Mouse (Mus musculus): ENCODE data around the gene Tgm2. TPM values are rescaled to one million over a fixed set of nuclear protein-coding genes. Genes with fewer than 3 reads are reported as not detected.

Gene Tgm2
- total RNA-seq, 2 experiments from 2014 or later, result 0.21 TPM; not detected in 1

GRCm38 (mm10) chr2:158168741-158169211 is 22.5 kb upstream of the Tgm2 start:
- no peak for ATAC-seq (replicated peaks; ENCODE audit: poor library complexity, severe bottlenecking)

- ATAC-seq (replicated peaks; ENCODE audit: poor library complexity, severe bottlenecking), result peak; percentile 54
Observed at GRCm38 (mm10) chr2:158167496-158168205, 21.4 kb upstream of the Tgm2 start.

GRCm38 (mm10) chr2:158166628-158167027 is 20.4 kb upstream of the Tgm2 start:
- peak; percentile 90 for ATAC-seq (replicated peaks; ENCODE audit: poor library complexity, severe bottlenecking)

GRCm38 (mm10) chr2:158165776-158166175 is 19.5 kb upstream of the Tgm2 start:
- no peak for ATAC-seq (replicated peaks; ENCODE audit: poor library complexity, severe bottlenecking)

GRCm38 (mm10) chr2:158163034-158163433 is 16.8 kb upstream of the Tgm2 start:
- peak; percentile 15 for ATAC-seq (replicated peaks; ENCODE audit: poor library complexity, severe bottlenecking)

- peak; percentile 41 for ATAC-seq (replicated peaks; ENCODE audit: poor library complexity, severe bottlenecking)
Observed at GRCm38 (mm10) chr2:158161761-158162160, 15.5 kb upstream of the Tgm2 start.

- ATAC-seq (replicated peaks; ENCODE audit: poor library complexity, severe bottlenecking), result peak; percentile 61
Observed at GRCm38 (mm10) chr2:158159376-158160235, 13.4 kb upstream of the Tgm2 start.

- no peak for ATAC-seq (replicated peaks; ENCODE audit: poor library complexity, severe bottlenecking)
Observed at GRCm38 (mm10) chr2:158157654-158158053, 11.4 kb upstream of the Tgm2 start.

- ATAC-seq (replicated peaks; ENCODE audit: poor library complexity, severe bottlenecking), result peak; percentile 65
Observed at GRCm38 (mm10) chr2:158156487-158156886, 10.3 kb upstream of the Tgm2 start.

- peak; percentile 29 for ATAC-seq (replicated peaks; ENCODE audit: poor library complexity, severe bottlenecking)
Observed at GRCm38 (mm10) chr2:158155615-158156014, 9.4 kb upstream of the Tgm2 start.

GRCm38 (mm10) chr2:158155101-158155500 is 8.9 kb upstream of the Tgm2 start:
- no peak for ATAC-seq (replicated peaks; ENCODE audit: poor library complexity, severe bottlenecking)

- ATAC-seq (replicated peaks; ENCODE audit: poor library complexity, severe bottlenecking), result no peak
Observed at GRCm38 (mm10) chr2:158154641-158155040, 8.4 kb upstream of the Tgm2 start.

- peak; percentile 71 for ATAC-seq (replicated peaks; ENCODE audit: poor library complexity, severe bottlenecking)
Observed at GRCm38 (mm10) chr2:158153728-158154343, 7.6 kb upstream of the Tgm2 start.

GRCm38 (mm10) chr2:158152685-158153309 is 6.6 kb upstream of the Tgm2 start:
- no peak for ATAC-seq (replicated peaks; ENCODE audit: poor library complexity, severe bottlenecking)

GRCm38 (mm10) chr2:158151077-158151476 is 4.8 kb upstream of the Tgm2 start:
- ATAC-seq (replicated peaks; ENCODE audit: poor library complexity, severe bottlenecking), result no peak

- no peak for ATAC-seq (replicated peaks; ENCODE audit: poor library complexity, severe bottlenecking)
Observed at GRCm38 (mm10) chr2:158146971-158147370, 735 bp upstream of the Tgm2 start.

- no peak for ATAC-seq (replicated peaks; ENCODE audit: poor library complexity, severe bottlenecking)
Observed at GRCm38 (mm10) chr2:158145528-158146065, 639 bp downstream of the Tgm2 start.

- no peak for ATAC-seq (replicated peaks; ENCODE audit: poor library complexity, severe bottlenecking)
Observed at GRCm38 (mm10) chr2:158144750-158145527, 1.3 kb downstream of the Tgm2 start.

- ATAC-seq (replicated peaks; ENCODE audit: poor library complexity, severe bottlenecking), result no peak
Observed at GRCm38 (mm10) chr2:158144263-158144662, 2.0 kb downstream of the Tgm2 start.

Data from granulocyte monocyte progenitor cell, adult 5-6 weeks (primary cell).